Mouse (Mus musculus) MEL (cell line): ENCODE data around the gene Ubl5. TPM values are rescaled to one million over a fixed set of nuclear protein-coding genes. Genes with fewer than 3 reads are reported as not detected.

Source experiments
- DNase-seq: peaks from one replicate; pipeline ENCODE4 v3.0.0; 2011; ENCODE audit warnings: low read depth, low spot score
- H3K27ac ChIP-seq: 2 replicates; pipeline ENCODE4 v1.5.1; 2012; ENCODE audit warnings: low read depth, mild to moderate bottlenecking, control low read depth, low read length, moderate library complexity; ENCODE audit not compliant: control insufficient read depth
- H3K27me3 ChIP-seq, 2 experiments: fragments of 150-350 bp in 1 of 2; sonication (generic) in 1 of 2; 2 replicates each; pipeline ENCODE4 v1.6.1; 2012; ENCODE audit warnings: low read length in 2 of 2, mild to moderate bottlenecking in 2 of 2, improper control_type of control experiment in 1 of 2, moderate library complexity in 1 of 2; ENCODE audit not compliant: insufficient read depth in 2 of 2, control insufficient read depth in 1 of 2
- H3K36me3 ChIP-seq, 2 experiments: 2 replicates each; pipeline ENCODE4 v1.6.1; 2012 to 2014; ENCODE audit warnings: low read length in 2 of 2, improper control_type of control experiment in 1 of 2, inconsistent platforms in 1 of 2, mild to moderate bottlenecking in 1 of 2; ENCODE audit not compliant: insufficient read depth in 2 of 2, control insufficient read depth in 1 of 2
- H3K4me1 ChIP-seq, 2 experiments: fragments of 150-350 bp in 1 of 2; sonication (generic) in 1 of 2; 2 replicates each; pipeline ENCODE4 v1.6.1; 2012; ENCODE audit warnings: low read length in 2 of 2, improper control_type of control experiment in 1 of 2, mild to moderate bottlenecking in 1 of 2; ENCODE audit not compliant: insufficient read depth in 2 of 2, control insufficient read depth in 1 of 2
- H3K4me3 ChIP-seq, 2 experiments: fragments of 150-350 bp in 1 of 2; sonication (generic) in 1 of 2; 2 replicates each; pipeline ENCODE4 v1.5.1; 2012; ENCODE audit warnings: low read depth in 2 of 2, low read length in 2 of 2, mild to moderate bottlenecking in 2 of 2, moderate library complexity in 2 of 2, control low read depth in 1 of 2, improper control_type of control experiment in 1 of 2; ENCODE audit not compliant: control insufficient read depth in 1 of 2, insufficient read depth in 1 of 2
- H3K79me2 ChIP-seq: 2 replicates; pipeline ENCODE4 v1.6.1; 2012; ENCODE audit warnings: mild to moderate bottlenecking, low read length, moderate library complexity; ENCODE audit not compliant: control insufficient read depth, poor library complexity, insufficient read depth
- H3K9ac ChIP-seq: 2 replicates; pipeline ENCODE4 v1.6.1; 2012; ENCODE audit warnings: low read depth, mild to moderate bottlenecking, control low read depth, low read length, moderate library complexity; ENCODE audit not compliant: control insufficient read depth, poor library complexity, severe bottlenecking
- H3K9me3 ChIP-seq: fragments of 150-350 bp; sonication (generic); replicated peaks from 2 replicates; pipeline ENCODE4 v1.6.1; 2012; ENCODE audit warnings: mild to moderate bottlenecking, low read length, improper control_type of control experiment, moderate library complexity; ENCODE audit not compliant: insufficient read depth
- BHLHE40 ChIP-seq: IDR thresholded peaks from 2 replicates; pipeline ENCODE4 v1.6.1; 2012; ENCODE audit warnings: low read depth, mild to moderate bottlenecking, inconsistent platforms, low read length, improper control_type of control experiment, borderline replicate concordance
- CTCF ChIP-seq, 3 experiments: IDR thresholded peaks in 2 of 3; conservative IDR thresholded peaks in 1 of 3; 2 replicates each; pipeline ENCODE4 v1.5.1; 2011 to 2012; ENCODE audit warnings: low read length in 3 of 3, low read depth in 2 of 3, mild to moderate bottlenecking in 2 of 3, improper control_type of control experiment in 1 of 3, inconsistent platforms in 1 of 3, mixed read lengths in 1 of 3, moderate library complexity in 1 of 3; ENCODE audit not compliant: control insufficient read depth in 1 of 3, insufficient read depth in 1 of 3, poor library complexity in 1 of 3, severe bottlenecking in 1 of 3
- E2F4 ChIP-seq: IDR thresholded peaks from 2 replicates; pipeline ENCODE4 v1.6.1; 2011; ENCODE audit warnings: low read depth, low read length, improper control_type of control experiment, borderline replicate concordance
- ELF1 ChIP-seq: IDR thresholded peaks from 2 replicates; pipeline ENCODE4 v1.6.1; 2014; ENCODE audit warnings: low read depth, mild to moderate bottlenecking, inconsistent platforms, low read length, improper control_type of control experiment, moderate library complexity
- ETS1 ChIP-seq: IDR thresholded peaks from 2 replicates; pipeline ENCODE4 v1.6.1; 2012; ENCODE audit warnings: low read depth, mild to moderate bottlenecking, inconsistent platforms, low read length, improper control_type of control experiment, moderate library complexity
- JUND ChIP-seq: IDR thresholded peaks from 2 replicates; pipeline ENCODE4 v1.6.1; 2011; ENCODE audit warnings: low read depth, mild to moderate bottlenecking, improper control_type of control experiment, low read length
- MAX ChIP-seq: IDR thresholded peaks from 2 replicates; pipeline ENCODE4 v1.6.1; 2011; ENCODE audit warnings: low read length, improper control_type of control experiment
- MYB ChIP-seq: IDR thresholded peaks from 2 replicates; pipeline ENCODE4 v1.6.1; 2011; ENCODE audit warnings: mild to moderate bottlenecking, low read depth, low read length, improper control_type of control experiment
- MYC ChIP-seq: IDR thresholded peaks from 2 replicates; pipeline ENCODE4 v1.6.1; 2011; ENCODE audit warnings: low read depth, mild to moderate bottlenecking, low read length, improper control_type of control experiment, moderate library complexity
- NELFE ChIP-seq: IDR thresholded peaks from 2 replicates; pipeline ENCODE4 v1.6.1; 2011; ENCODE audit warnings: low read depth, low read length, improper control_type of control experiment
- RAD21 ChIP-seq: IDR thresholded peaks from 2 replicates; pipeline ENCODE4 v1.6.1; 2011; ENCODE audit warnings: mild to moderate bottlenecking, low read depth, low read length, improper control_type of control experiment
- RCOR1 ChIP-seq: IDR thresholded peaks from 2 replicates; pipeline ENCODE4 v1.6.1; 2012; ENCODE audit warnings: low read depth, mild to moderate bottlenecking, inconsistent platforms, low read length, improper control_type of control experiment
- SIN3A ChIP-seq: IDR thresholded peaks from 2 replicates; pipeline ENCODE4 v1.6.1; 2012; ENCODE audit warnings: low read length, improper control_type of control experiment, inconsistent platforms
- SMC3 ChIP-seq: IDR thresholded peaks from 2 replicates; pipeline ENCODE4 v1.6.1; 2011; ENCODE audit warnings: low read depth, low read length, improper control_type of control experiment
- TCF12 ChIP-seq: IDR thresholded peaks from 2 replicates; pipeline ENCODE4 v1.6.1; 2014; ENCODE audit warnings: low read depth, mild to moderate bottlenecking, inconsistent platforms, low read length, improper control_type of control experiment, moderate library complexity
- UBTF ChIP-seq: IDR thresholded peaks from 2 replicates; pipeline ENCODE4 v1.6.1; 2012; ENCODE audit warnings: low read depth, mild to moderate bottlenecking, inconsistent platforms, low read length, improper control_type of control experiment, moderate library complexity, borderline replicate concordance; ENCODE audit not compliant: insufficient read depth
- USF2 ChIP-seq, 2 experiments: IDR thresholded peaks; 2 replicates each; pipeline ENCODE4 v1.6.1; 2011 to 2012; ENCODE audit warnings: improper control_type of control experiment in 2 of 2, low read length in 2 of 2, borderline replicate concordance in 1 of 2, inconsistent platforms in 1 of 2, low read depth in 1 of 2, mild to moderate bottlenecking in 1 of 2; ENCODE audit not compliant: insufficient read depth in 1 of 2
- ZC3H11A ChIP-seq: IDR thresholded peaks from 2 replicates; pipeline ENCODE4 v1.6.1; 2012; ENCODE audit warnings: low read depth, mild to moderate bottlenecking, inconsistent platforms, low read length, improper control_type of control experiment
- ZKSCAN1 ChIP-seq: IDR thresholded peaks from 2 replicates; pipeline ENCODE4 v1.6.1; 2012; ENCODE audit warnings: low read depth, mild to moderate bottlenecking, inconsistent platforms, low read length, improper control_type of control experiment, moderate library complexity
- ZNF384 ChIP-seq: IDR thresholded peaks from 2 replicates; pipeline ENCODE4 v1.6.1; 2012; ENCODE audit warnings: low read depth, mild to moderate bottlenecking, inconsistent platforms, low read length, improper control_type of control experiment
- polyA plus RNA-seq, 2 experiments: library from polyadenylated mRNA; stranded (reverse) in 1 of 2; unstranded in 1 of 2; fragments of >175 nt in 1 of 2; fragments of >200 nt in 1 of 2; gene quantifications; 2 replicates each; pipeline versions ENCODE4 v1.2.1 to v1.2.4; 2012; ENCODE audit warnings: low replicate concordance in 2 of 2, low read depth in 1 of 2; ENCODE audit not compliant: insufficient read length in 2 of 2, insufficient read depth in 1 of 2, missing spikeins in 1 of 2
- total RNA-seq: library from RNA; depleted of rRNA; stranded (reverse); fragments of 300-350 nt; gene quantifications from 2 replicates; pipeline ENCODE4 v1.2.3, GENCODE M21; 2012

Gene Ubl5
- total and polyA plus RNA-seq, 3 experiments, result 850 to 1,103 TPM; not detected in 1

GRCm38 (mm10) chr9:20607100-20607974, 35.3 kb upstream of the Ubl5 start (continued):
- no peak for TF ChIP-seq USF2 (IDR thresholded peaks at IDR 0.05; ENCODE audit: borderline replicate concordance in 1 of 2, insufficient read depth in 1 of 2, low read depth in 1 of 2, low read length in 2 of 2)
- TF ChIP-seq E2F4, result peak; percentile 85
- 0 out of 2 replicates have a peak, but pooled peaks have one; percentile 44 for TF ChIP-seq BHLHE40
- no peak for TF ChIP-seq MYB
- no peak for TF ChIP-seq ZC3H11A
- no peak for TF ChIP-seq ZNF384
- peak; percentile 42 for TF ChIP-seq ETS1
- no peak for TF ChIP-seq UBTF
- peak; percentile 94 for TF ChIP-seq MYC
- peak; percentile 94 for TF ChIP-seq NELFE
- TF ChIP-seq MAX, result peak; percentile 81
- peak; percentile 42; the same call in 1 of the 2 replicates for TF ChIP-seq JUND
- no peak for TF ChIP-seq ZKSCAN1
- TF ChIP-seq ELF1, result peak; percentile 95

GRCm38 (mm10) chr9:20609831-20610464, 32.7 kb upstream of the Ubl5 start:
- Histone ChIP-seq H3K79me2 (peaks cover 3% of the 10 kb centered on the region; the same call in 1 of the 2 replicates), H3K9ac (no peak overlapping the region), H3K9me3 (no peaks in the 10 kb centered on the region), H3K36me3 (peaks cover 0 to 11% of the 10 kb centered on the region in 2 experiments; a peak in 2 of 4 replicates), H3K27me3 (no peaks in the 10 kb centered on the region), H3K4me1 (peaks cover 0 to 3% of the 10 kb centered on the region in 2 experiments; a peak in 2 of 4 replicates), H3K27ac (no peak overlapping the region), H3K4me3 (no peak overlapping the region)
- TF ChIP-seq CTCF (IDR thresholded peaks at IDR 0.05 in 2 of 3, conservative IDR thresholded peaks at IDR 0.05 in 1 of 3; ENCODE audit: control insufficient read depth in 1 of 3, insufficient read depth in 1 of 3, low read depth in 2 of 3, low read length in 3 of 3, poor library complexity in 1 of 3, severe bottlenecking in 1 of 3) (peak; percentile 39 to 51 (median 44); a peak in 5 of 6 replicates), SMC3 (peak; percentile 43), JUND (0 out of 2 replicates have a peak, but pooled peaks have one; percentile 41), MYC (no peak), SIN3A (0 out of 2 replicates have a peak, but pooled peaks have one; percentile 17), RAD21 (peak; percentile 46), TCF12 (no peak), ELF1 (no peak), RCOR1 (0 out of 2 replicates have a peak, but pooled peaks have one; percentile 14), ZC3H11A (peak; percentile 18; the same call in 1 of the 2 replicates)
- peak; percentile 52 for DNase-seq
